ENCODE assay signal across 24 mouse cellular contexts in genomic region chr2:74454431-74454830, GRCm38 (mm10).
DNase-seq lines count a peak whose midpoint lies in the region; ATAC-seq and TF ChIP-seq lines count a peak whose summit lies in the region.
"Had no signal": no experiment of that assay in that cellular context is flagged by ENCODE, and none has a peak within 500 bp of the region (broad histone marks: within the 10 kb centered on the region; RNA-seq: fewer than 3 reads in every experiment).

No protein-coding gene starts in this region.

- no peak for TF ChIP-seq CTCF in gastrocnemius, adult 2 months (IDR thresholded peaks at IDR 0.05)

- no peak overlapping the region for H3K4me3 ChIP-seq in gastrocnemius, adult 2 months
- H3K4me3 ChIP-seq: forebrain, embryonic 10.5 days; forebrain, embryonic 13.5 days; heart, adult 2 months; heart, embryonic 10.5 days; heart, embryonic 13.5 days had no signal

- no peak for ATAC-seq in CD4-positive, CD25-positive, alpha-beta regulatory T cell, adult 4 months
- ATAC-seq: activated CD4-positive, CD25-positive, alpha-beta regulatory T cell, adult 4 months; forebrain, embryonic 13.5 days; forebrain, embryonic 16.5 days; hindbrain, postnatal 0 days; inflammation-experienced regulatory T-cells, adult 6 months; intestine, embryonic 16.5 days had no signal

- peak; percentile 31 to 38 for DNase-seq in cerebellum, postnatal 10 days
- DNase-seq in cerebellum, postnatal 25 days = no peak
- DNase-seq in gastrocnemius, adult 2 months = peak; percentile 68
- no peak for DNase-seq in gastrocnemius, postnatal 36 days
- DNase-seq in kidney, postnatal 4 days = peak; percentile 6 to 19
- no peak for DNase-seq in kidney, postnatal 10 days
- DNase-seq: adrenal gland, adult 8-10 months; adrenal gland, postnatal 25 days; cerebellum, adult 18-20 months; cerebellum, adult 9-10 months; heart, adult 2 months; heart, postnatal 14 days; heart, postnatal 4 days had no signal

- H3K27ac ChIP-seq in gastrocnemius, adult 2 months = peak overlapping the region; percentile 79
- H3K27ac ChIP-seq: forebrain, embryonic 10.5 days; forebrain, embryonic 13.5 days; heart, adult 2 months; heart, embryonic 10.5 days; heart, embryonic 13.5 days; hindbrain, embryonic 14.5 days; hindbrain, postnatal 0 days had no signal

- intact Hi-C loops in gastrocnemius, adult 2 months (cut with DNase I) = no loop called here
- intact Hi-C loops in gastrocnemius, postnatal 36 days (cut with DNase I) = no loop called here

Comparison
In these comparisons a context has a peak if more than half of its experiments do, and no peak if none do; other contexts are left out.
1. DNase-seq: peak in cerebellum, postnatal 10 days (2 of 2), gastrocnemius, adult 2 months (single experiment) and kidney, postnatal 4 days (2 of 2); none in cerebellum, postnatal 25 days (0 of 2), gastrocnemius, postnatal 36 days (0 of 2) and kidney, postnatal 10 days (single experiment).